Mouse (Mus musculus): Measurements from ENCODE around the gene Il1r1. TPM values are rescaled to one million over a fixed set of nuclear protein-coding genes. Genes with fewer than 3 reads are reported as not detected.

Gene Il1r1
- polyA plus RNA-seq, 1 experiment from 2014 or later, result 11.4 TPM

- peaks cover 16% of the 10 kb centered on the region for H3K4me1 ChIP-seq (ENCODE audit: control insufficient read depth, insufficient read depth, low read length)
- H3K4me3 ChIP-seq (replicated peaks; ENCODE audit: low read length), result no peak overlapping the region
- no peaks in the 10 kb centered on the region for H3K9me3 ChIP-seq (replicated peaks; ENCODE audit: control insufficient read depth, low read length)
- no peaks in the 10 kb centered on the region for H3K36me3 ChIP-seq (ENCODE audit: control insufficient read depth, insufficient read depth, low read length)
- 87% methylated on average over 2 of the region's 2 CpGs for WGBS
- no peaks in the 10 kb centered on the region for H3K27me3 ChIP-seq (ENCODE audit: control insufficient read depth, insufficient read depth, low read length)
- no peak overlapping the region for H3K4me2 ChIP-seq (ENCODE audit: low read depth, low read length)
- no peak for ATAC-seq (ENCODE audit: insufficient read depth, low FRiP score)
- no peak overlapping the region for H3K27ac ChIP-seq (ENCODE audit: low read length)
- no peak overlapping the region for H3K9ac ChIP-seq (ENCODE audit: low read length)
These were observed 1.3 kb upstream of the Il1r1 start for GRCm38 (mm10) chr1:40223591-40223990.

GRCm38 (mm10) chr1:40225580-40225979 is 700 bp downstream of the Il1r1 start:
- peak overlapping the region; percentile 54 for H3K4me2 ChIP-seq (ENCODE audit: low read depth, low read length)
- ATAC-seq (ENCODE audit: insufficient read depth, low FRiP score), result no peak
- peaks cover 16% of the 10 kb centered on the region for H3K4me1 ChIP-seq (ENCODE audit: control insufficient read depth, insufficient read depth, low read length)
- 61% methylated on average over 2 of the region's 2 CpGs for WGBS
- no peaks in the 10 kb centered on the region for H3K9me3 ChIP-seq (replicated peaks; ENCODE audit: control insufficient read depth, low read length)
- no peaks in the 10 kb centered on the region for H3K27me3 ChIP-seq (ENCODE audit: control insufficient read depth, insufficient read depth, low read length)
- no peak overlapping the region for H3K4me3 ChIP-seq (replicated peaks; ENCODE audit: low read length)
- H3K36me3 ChIP-seq (ENCODE audit: control insufficient read depth, insufficient read depth, low read length), result no peaks in the 10 kb centered on the region
- H3K27ac ChIP-seq (ENCODE audit: low read length), result no peak overlapping the region
- no peak overlapping the region for H3K9ac ChIP-seq (ENCODE audit: low read length)

GRCm38 (mm10) chr1:40229033-40229432 is 4.2 kb downstream of the Il1r1 start:
- Histone ChIP-seq H3K27me3 (ENCODE audit: control insufficient read depth, insufficient read depth, low read length) (no peaks in the 10 kb centered on the region), H3K4me2 (ENCODE audit: low read depth, low read length) (no peak overlapping the region), H3K4me3 (replicated peaks; ENCODE audit: low read length) (no peak overlapping the region), H3K9ac (ENCODE audit: low read length) (no peak overlapping the region), H3K9me3 (replicated peaks; ENCODE audit: control insufficient read depth, low read length) (no peaks in the 10 kb centered on the region), H3K4me1 (ENCODE audit: control insufficient read depth, insufficient read depth, low read length) (peaks cover 18% of the 10 kb centered on the region), H3K27ac (ENCODE audit: low read length) (no peak overlapping the region), H3K36me3 (ENCODE audit: control insufficient read depth, insufficient read depth, low read length) (no peaks in the 10 kb centered on the region)
- no peak for ATAC-seq (ENCODE audit: insufficient read depth, low FRiP score)
- WGBS, result 79% methylated on average over 3 of the region's 3 CpGs

- Histone ChIP-seq H3K36me3 (ENCODE audit: control insufficient read depth, insufficient read depth, low read length) (no peaks in the 10 kb centered on the region), H3K27ac (ENCODE audit: low read length) (no peak overlapping the region), H3K4me2 (ENCODE audit: low read depth, low read length) (no peak overlapping the region), H3K9me3 (replicated peaks; ENCODE audit: control insufficient read depth, low read length) (no peaks in the 10 kb centered on the region), H3K9ac (ENCODE audit: low read length) (no peak overlapping the region), H3K4me1 (ENCODE audit: control insufficient read depth, insufficient read depth, low read length) (0 out of 2 replicates have a peak, but pooled peaks cover 14% of the 10 kb centered on the region), H3K4me3 (replicated peaks; ENCODE audit: low read length) (no peak overlapping the region), H3K27me3 (ENCODE audit: control insufficient read depth, insufficient read depth, low read length) (no peaks in the 10 kb centered on the region)
- WGBS, result 71% methylated on average over 3 of the region's 3 CpGs
- no peak for ATAC-seq (ENCODE audit: insufficient read depth, low FRiP score)
These were observed 4.9 kb downstream of the Il1r1 start for GRCm38 (mm10) chr1:40229771-40230280.

GRCm38 (mm10) chr1:40230336-40230735 is 5.5 kb downstream of the Il1r1 start:
- 0 out of 2 replicates have a peak, but pooled peaks cover 8% of the 10 kb centered on the region for H3K4me1 ChIP-seq (ENCODE audit: control insufficient read depth, insufficient read depth, low read length)
- peak; percentile 55; the same call in 1 of the 2 replicates for ATAC-seq (ENCODE audit: insufficient read depth, low FRiP score)
- H3K9me3 ChIP-seq (replicated peaks; ENCODE audit: control insufficient read depth, low read length), result no peaks in the 10 kb centered on the region
- H3K36me3 ChIP-seq (ENCODE audit: control insufficient read depth, insufficient read depth, low read length), result no peaks in the 10 kb centered on the region
- H3K27ac ChIP-seq (ENCODE audit: low read length), result no peak overlapping the region
- H3K27me3 ChIP-seq (ENCODE audit: control insufficient read depth, insufficient read depth, low read length), result no peaks in the 10 kb centered on the region
- whole genome bisulfite sequencing, result 59% methylated on average over 7 of the region's 7 CpGs
- no peak overlapping the region for H3K9ac ChIP-seq (ENCODE audit: low read length)
- H3K4me3 ChIP-seq (replicated peaks; ENCODE audit: low read length), result no peak overlapping the region
- no peak overlapping the region for H3K4me2 ChIP-seq (ENCODE audit: low read depth, low read length)

- ATAC-seq (ENCODE audit: insufficient read depth, low FRiP score), result no peak
- no peak overlapping the region for H3K4me2 ChIP-seq (ENCODE audit: low read depth, low read length)
- H3K4me3 ChIP-seq (replicated peaks; ENCODE audit: low read length), result no peak overlapping the region
- 0 out of 2 replicates have a peak, but pooled peaks cover 8% of the 10 kb centered on the region for H3K4me1 ChIP-seq (ENCODE audit: control insufficient read depth, insufficient read depth, low read length)
- no peaks in the 10 kb centered on the region for H3K36me3 ChIP-seq (ENCODE audit: control insufficient read depth, insufficient read depth, low read length)
- no peak overlapping the region for H3K27ac ChIP-seq (ENCODE audit: low read length)
- 90% methylated on average over 3 of the region's 3 CpGs for WGBS
- no peaks in the 10 kb centered on the region for H3K9me3 ChIP-seq (replicated peaks; ENCODE audit: control insufficient read depth, low read length)
- no peaks in the 10 kb centered on the region for H3K27me3 ChIP-seq (ENCODE audit: control insufficient read depth, insufficient read depth, low read length)
- H3K9ac ChIP-seq (ENCODE audit: low read length), result no peak overlapping the region
These were observed 6.2 kb downstream of the Il1r1 start for GRCm38 (mm10) chr1:40231116-40231515.

GRCm38 (mm10) chr1:40233217-40233616 is 8.3 kb downstream of the Il1r1 start:
- H3K27ac ChIP-seq (ENCODE audit: low read length), result peak overlapping the region; percentile 42; the same call in 1 of the 2 replicates
- H3K4me3 ChIP-seq (replicated peaks; ENCODE audit: low read length), result no peak overlapping the region
- H3K4me2 ChIP-seq (ENCODE audit: low read depth, low read length), result no peak overlapping the region
- peaks cover 18% of the 10 kb centered on the region; the same call in 1 of the 2 replicates for H3K4me1 ChIP-seq (ENCODE audit: control insufficient read depth, insufficient read depth, low read length)
- WGBS, result 14% methylated on average over 7 of the region's 7 CpGs
- peak; percentile 65 for ATAC-seq (ENCODE audit: insufficient read depth, low FRiP score)
- H3K27me3 ChIP-seq (ENCODE audit: control insufficient read depth, insufficient read depth, low read length), result no peaks in the 10 kb centered on the region
- H3K36me3 ChIP-seq (ENCODE audit: control insufficient read depth, insufficient read depth, low read length), result no peaks in the 10 kb centered on the region
- H3K9me3 ChIP-seq (replicated peaks; ENCODE audit: control insufficient read depth, low read length), result no peaks in the 10 kb centered on the region
- no peak overlapping the region for H3K9ac ChIP-seq (ENCODE audit: low read length)

- Histone ChIP-seq H3K9ac (ENCODE audit: low read length) (no peak overlapping the region), H3K27ac (ENCODE audit: low read length) (peak overlapping the region; percentile 31; the same call in 1 of the 2 replicates), H3K27me3 (ENCODE audit: control insufficient read depth, insufficient read depth, low read length) (no peaks in the 10 kb centered on the region), H3K4me3 (replicated peaks; ENCODE audit: low read length) (no peak overlapping the region), H3K36me3 (ENCODE audit: control insufficient read depth, insufficient read depth, low read length) (no peaks in the 10 kb centered on the region), H3K4me1 (ENCODE audit: control insufficient read depth, insufficient read depth, low read length) (peaks cover 18% of the 10 kb centered on the region; the same call in 1 of the 2 replicates), H3K4me2 (ENCODE audit: low read depth, low read length) (no peak overlapping the region), H3K9me3 (replicated peaks; ENCODE audit: control insufficient read depth, low read length) (no peaks in the 10 kb centered on the region)
- 55% methylated on average over 3 of the region's 3 CpGs for WGBS
- no peak for ATAC-seq (ENCODE audit: insufficient read depth, low FRiP score)
These were observed 8.7 kb downstream of the Il1r1 start for GRCm38 (mm10) chr1:40233621-40234020.

- no peak overlapping the region for H3K4me2 ChIP-seq (ENCODE audit: low read depth, low read length)
- no peak overlapping the region for H3K9ac ChIP-seq (ENCODE audit: low read length)
- no peak overlapping the region for H3K4me3 ChIP-seq (replicated peaks; ENCODE audit: low read length)
- no peak overlapping the region for H3K27ac ChIP-seq (ENCODE audit: low read length)
- ATAC-seq (ENCODE audit: insufficient read depth, low FRiP score), result no peak
- no peaks in the 10 kb centered on the region for H3K27me3 ChIP-seq (ENCODE audit: control insufficient read depth, insufficient read depth, low read length)
- 84% methylated on average over 5 of the region's 5 CpGs for WGBS
- no peaks in the 10 kb centered on the region for H3K9me3 ChIP-seq (replicated peaks; ENCODE audit: control insufficient read depth, low read length)
- peaks cover 18% of the 10 kb centered on the region; the same call in 1 of the 2 replicates for H3K4me1 ChIP-seq (ENCODE audit: control insufficient read depth, insufficient read depth, low read length)
- no peaks in the 10 kb centered on the region for H3K36me3 ChIP-seq (ENCODE audit: control insufficient read depth, insufficient read depth, low read length)
These were observed 10.8 kb downstream of the Il1r1 start for GRCm38 (mm10) chr1:40235597-40236249.

Data from stomach, embryonic 16.5 days (tissue).